Mouse (Mus musculus) erythroblast, embryonic 14.5 days (primary cell): Measurements from ENCODE around the gene Pigx.

Experiments
- GATA1 ChIP-seq: IDR thresholded peaks from 2 replicates; pipeline ENCODE4 v1.6.1; 2012; ENCODE audit warnings: low read length, inconsistent platforms, mixed read lengths
- TAL1 ChIP-seq: IDR thresholded peaks from 3 replicates; pipeline ENCODE4 v1.6.1; 2012; ENCODE audit warnings: low read length, inconsistent platforms, mixed read lengths

DNA sequence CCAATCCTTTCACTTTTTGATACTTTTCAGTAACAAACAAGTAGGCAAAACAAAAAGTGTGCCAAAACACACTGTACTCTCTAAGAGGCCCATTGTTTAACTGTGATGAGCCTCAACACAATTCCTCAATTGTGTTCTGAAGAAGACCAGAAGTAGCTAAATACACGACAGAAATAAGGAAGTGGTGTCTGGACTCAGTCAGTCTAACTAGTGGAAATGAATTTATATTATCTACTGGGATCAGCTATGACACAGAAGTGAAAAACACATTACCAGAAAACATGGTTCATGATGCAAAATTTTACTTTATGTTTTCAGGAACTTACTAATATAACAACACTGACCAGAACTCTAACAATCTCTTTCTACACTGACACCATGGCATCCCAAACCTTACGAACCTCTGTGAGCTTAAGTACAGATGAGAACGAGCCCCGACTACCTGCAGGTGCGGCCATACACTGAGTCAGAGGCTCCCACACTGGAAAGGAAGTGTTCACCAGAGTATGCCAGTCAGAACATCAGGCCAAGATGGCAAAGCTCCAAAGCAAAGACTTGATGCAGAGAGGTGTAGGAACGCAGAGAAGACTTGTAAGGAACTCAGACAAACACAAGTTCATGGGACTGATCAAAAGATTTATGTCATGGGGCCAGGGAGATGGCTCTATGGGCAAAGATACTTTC, 39.6 kb downstream of the Pigx start:
- TF ChIP-seq GATA1, result no peak
- no peak for TF ChIP-seq TAL1
